Mouse (Mus musculus): ENCODE measurements around the gene Trmt44. TPM values are rescaled to one million over a fixed set of nuclear protein-coding genes. Genes with fewer than 3 reads are reported as not detected.

The Trmt44 gene
- polyA plus RNA-seq, 1 experiment from 2014 or later, result 8.0 TPM

DNA sequence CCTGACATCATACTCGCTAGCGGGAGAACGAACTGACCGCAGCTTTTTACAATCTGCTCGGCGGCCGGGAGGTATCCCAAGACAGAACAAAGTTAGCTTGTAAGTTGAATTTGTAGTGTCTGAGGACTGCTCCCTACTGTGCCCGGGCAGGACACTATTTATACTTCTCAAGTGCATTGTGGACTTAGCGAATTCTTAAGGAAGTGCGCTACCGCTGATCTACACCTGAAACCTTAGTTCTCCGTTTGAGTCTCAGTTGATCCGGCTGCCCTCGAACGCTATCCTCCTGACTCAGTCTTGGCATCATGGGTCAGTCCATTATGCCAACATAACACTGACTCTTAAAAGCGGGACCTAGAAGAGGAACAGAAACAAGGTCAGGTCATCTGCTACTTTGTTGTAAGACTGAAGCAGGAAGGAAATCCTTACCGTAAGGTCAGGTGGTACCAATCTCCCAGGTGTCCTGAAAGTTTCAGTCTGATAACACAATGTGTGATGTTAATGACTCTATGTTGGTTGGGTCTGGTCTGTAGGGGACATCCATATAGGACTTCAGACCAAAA lies 8.4 kb upstream of the Trmt44 start:
- no peaks in the 10 kb centered on the region for H3K9me3 ChIP-seq
- peak overlapping the region; percentile 62 for H3K9ac ChIP-seq
- peak overlapping the region; percentile 75 for H3K4me3 ChIP-seq
- H3K4me1 ChIP-seq, result peaks cover 14% of the 10 kb centered on the region
- H3K36me3 ChIP-seq, result no peaks in the 10 kb centered on the region
- ATAC-seq (ENCODE audit: borderline replicate concordance, extremely low read depth, low FRiP score, low TSS enrichment), result no peak; the same call in none of the 2 replicates
- 2% methylated on average over 17 of the region's 17 CpGs for WGBS
- H3K4me2 ChIP-seq, result peak overlapping the region; percentile 81
- peak overlapping the region; percentile 71 for H3K27ac ChIP-seq
- no peaks in the 10 kb centered on the region; the same call in 1 of the 2 replicates for H3K27me3 ChIP-seq

DNA sequence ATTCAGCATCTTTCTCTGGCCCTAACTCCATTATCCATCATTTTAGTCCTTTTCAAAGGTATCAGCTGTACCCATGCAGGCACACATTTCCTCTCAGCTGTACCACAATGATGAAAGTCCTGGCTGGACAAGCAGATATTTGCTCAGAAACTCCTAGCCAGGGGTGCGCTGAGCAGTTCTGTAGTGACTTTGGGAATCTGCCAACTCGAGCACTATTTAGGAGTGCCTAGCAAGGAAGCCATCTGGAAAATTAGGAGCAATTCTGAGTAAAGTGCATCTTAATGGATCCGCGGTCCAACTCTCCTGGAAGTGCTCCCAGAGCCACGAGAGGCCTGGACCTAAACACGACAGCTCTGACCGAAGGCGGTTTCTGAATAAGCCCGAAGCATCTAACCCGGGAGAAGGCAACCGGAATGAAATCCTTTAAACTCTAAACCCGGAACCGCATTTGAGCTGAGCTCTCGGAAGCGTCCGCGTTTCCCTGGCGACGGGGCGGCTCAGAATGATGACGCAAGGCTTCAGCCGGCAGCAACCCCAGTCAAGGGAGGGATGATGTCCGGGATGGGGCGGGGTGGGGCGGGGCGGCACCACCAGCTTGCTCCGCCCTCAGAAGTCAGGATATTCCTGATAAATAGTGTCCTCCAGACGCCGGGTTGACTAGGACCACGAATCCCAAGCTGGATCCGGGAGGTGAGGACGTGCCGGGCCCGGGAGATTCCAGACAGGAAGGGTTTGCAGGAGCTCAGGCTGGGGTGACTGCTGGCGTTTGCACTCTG lies 7.8 kb upstream of the Trmt44 start, which contains the start of gene Acox3:
TSS of gene Acox3 (plus strand) at position 596 of the 776 bp plus-strand sequence.
- ATAC-seq (ENCODE audit: borderline replicate concordance, extremely low read depth, low FRiP score, low TSS enrichment), result peak; percentile 92
- WGBS, result under 1% methylated on average over 35 of the region's 35 CpGs
- Histone ChIP-seq H3K4me3 (peak within 1 kb of the TSS; percentile 75), H3K27me3 (no peaks in the 10 kb centered on the region; the same call in 1 of the 2 replicates), H3K27ac (peak within 1 kb of the TSS; percentile 71), H3K36me3 (no peaks in the 10 kb centered on the region), H3K4me1 (peaks cover 14% of the 10 kb centered on the region), H3K9ac (peak within 1 kb of the TSS; percentile 62), H3K4me2 (peak within 1 kb of the TSS; percentile 81), H3K9me3 (no peaks in the 10 kb centered on the region)

DNA sequence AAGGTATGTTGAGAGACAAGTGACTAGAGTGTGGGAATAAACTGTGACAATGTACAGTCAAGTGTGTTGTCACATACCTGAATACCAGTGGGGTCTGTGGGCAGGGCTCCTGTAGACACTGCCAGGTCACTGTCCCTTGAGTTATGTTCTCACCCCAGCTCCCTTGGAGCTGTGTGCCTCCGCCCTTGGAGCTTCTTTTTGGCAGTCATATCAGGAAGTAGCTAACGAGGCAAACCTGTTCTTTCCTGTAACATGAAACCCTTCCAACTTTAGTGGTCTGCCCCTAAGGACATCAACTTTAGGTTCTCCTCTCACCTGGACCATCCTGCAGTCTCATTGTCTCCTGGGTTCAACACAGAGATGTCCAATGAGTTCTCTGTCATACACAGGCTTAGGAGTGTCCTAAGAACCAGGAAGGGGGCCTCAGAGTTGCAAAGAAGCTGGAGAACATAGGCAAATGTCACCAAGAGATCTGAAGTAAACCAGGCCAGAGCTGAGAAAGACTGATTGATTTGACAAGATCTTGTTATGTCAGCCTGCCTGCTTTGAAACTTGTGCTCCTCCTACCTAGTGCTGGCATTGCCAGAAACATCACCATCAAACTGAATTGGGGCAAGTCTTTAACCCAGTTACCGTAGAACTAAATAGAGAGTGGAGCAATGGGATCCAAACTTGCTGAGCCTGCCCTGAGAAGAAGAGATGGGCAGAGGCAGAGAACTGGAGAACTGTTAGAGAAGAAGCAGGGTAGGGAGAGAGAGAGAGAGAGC lies 5.5 kb upstream of the Trmt44 start:
- Histone ChIP-seq H3K9ac (no peak overlapping the region), H3K36me3 (no peaks in the 10 kb centered on the region), H3K4me3 (no peak overlapping the region), H3K9me3 (no peaks in the 10 kb centered on the region), H3K4me1 (peaks cover 14% of the 10 kb centered on the region), H3K4me2 (no peak overlapping the region), H3K27ac (no peak overlapping the region), H3K27me3 (no peaks in the 10 kb centered on the region; the same call in 1 of the 2 replicates)
- ATAC-seq (ENCODE audit: borderline replicate concordance, extremely low read depth, low FRiP score, low TSS enrichment), result no peak
- 44% methylated on average over 3 of the region's 3 CpGs for WGBS

DNA sequence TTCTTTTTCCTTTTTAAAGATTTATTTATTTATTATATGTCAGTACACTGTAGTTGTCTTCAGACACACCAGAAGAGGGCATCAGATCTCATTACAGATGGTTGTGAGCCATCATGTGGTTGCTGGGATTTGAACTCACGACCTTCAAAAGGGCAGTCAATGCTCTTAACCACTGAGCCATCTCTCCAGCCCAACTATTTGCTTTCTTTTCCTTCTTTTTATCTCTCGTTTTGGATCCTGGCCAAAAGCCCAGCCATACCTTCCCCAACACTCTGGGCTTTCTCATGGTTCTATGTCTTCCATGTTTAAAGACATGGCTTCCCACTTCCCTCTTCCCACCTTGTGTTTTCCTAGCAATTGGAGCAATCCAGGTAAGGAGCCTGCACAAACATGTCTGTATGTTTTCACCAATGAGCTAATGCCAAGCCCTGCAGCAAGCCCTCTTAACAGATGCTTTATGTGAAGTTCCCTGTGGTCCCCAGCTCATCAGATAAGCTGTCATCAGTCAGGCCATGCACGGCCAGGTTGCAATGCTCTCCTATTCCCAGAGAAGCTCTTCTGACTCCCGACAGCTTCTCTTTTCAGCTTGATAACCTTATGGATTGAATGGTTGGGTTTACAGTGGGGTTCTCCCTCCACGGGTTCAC lies 4.5 kb upstream of the Trmt44 start:
- Histone ChIP-seq H3K4me3 (no peak overlapping the region), H3K9ac (no peak overlapping the region), H3K9me3 (no peaks in the 10 kb centered on the region), H3K27me3 (no peaks in the 10 kb centered on the region; the same call in 1 of the 2 replicates), H3K4me1 (peaks cover 15% of the 10 kb centered on the region), H3K27ac (no peak overlapping the region), H3K4me2 (no peak overlapping the region), H3K36me3 (no peaks in the 10 kb centered on the region)
- no peak for ATAC-seq (ENCODE audit: borderline replicate concordance, extremely low read depth, low FRiP score, low TSS enrichment)
- 26% methylated on average over 5 of the region's 5 CpGs for WGBS

DNA sequence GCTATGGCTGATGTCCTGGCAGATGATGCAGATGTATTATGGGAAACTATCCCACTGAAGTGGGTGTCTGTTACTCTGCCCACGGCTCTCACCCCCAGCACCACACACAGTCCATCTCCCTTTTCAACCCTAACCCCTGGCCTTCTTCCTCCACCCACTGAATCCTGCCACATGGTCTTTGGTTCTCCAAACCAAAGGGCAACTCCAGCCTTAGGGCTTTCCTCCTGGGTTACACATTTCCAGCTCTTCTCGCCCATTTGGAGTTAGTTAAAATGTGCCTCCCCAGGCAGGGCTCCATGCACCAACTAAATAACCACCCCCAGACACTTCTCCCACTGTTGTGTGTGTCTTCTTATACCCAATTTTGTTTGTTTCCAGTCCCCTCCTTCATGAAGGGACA lies 3.5 kb upstream of the Trmt44 start:
- Histone ChIP-seq H3K36me3 (no peaks in the 10 kb centered on the region), H3K4me2 (no peak overlapping the region), H3K27me3 (no peaks in the 10 kb centered on the region; the same call in 1 of the 2 replicates), H3K4me3 (no peak overlapping the region), H3K9ac (no peak overlapping the region), H3K9me3 (no peaks in the 10 kb centered on the region), H3K27ac (no peak overlapping the region), H3K4me1 (peaks cover 16% of the 10 kb centered on the region)
- 60% methylated on average over 2 of the region's 2 CpGs for WGBS
- ATAC-seq (ENCODE audit: borderline replicate concordance, extremely low read depth, low FRiP score, low TSS enrichment), result no peak

DNA sequence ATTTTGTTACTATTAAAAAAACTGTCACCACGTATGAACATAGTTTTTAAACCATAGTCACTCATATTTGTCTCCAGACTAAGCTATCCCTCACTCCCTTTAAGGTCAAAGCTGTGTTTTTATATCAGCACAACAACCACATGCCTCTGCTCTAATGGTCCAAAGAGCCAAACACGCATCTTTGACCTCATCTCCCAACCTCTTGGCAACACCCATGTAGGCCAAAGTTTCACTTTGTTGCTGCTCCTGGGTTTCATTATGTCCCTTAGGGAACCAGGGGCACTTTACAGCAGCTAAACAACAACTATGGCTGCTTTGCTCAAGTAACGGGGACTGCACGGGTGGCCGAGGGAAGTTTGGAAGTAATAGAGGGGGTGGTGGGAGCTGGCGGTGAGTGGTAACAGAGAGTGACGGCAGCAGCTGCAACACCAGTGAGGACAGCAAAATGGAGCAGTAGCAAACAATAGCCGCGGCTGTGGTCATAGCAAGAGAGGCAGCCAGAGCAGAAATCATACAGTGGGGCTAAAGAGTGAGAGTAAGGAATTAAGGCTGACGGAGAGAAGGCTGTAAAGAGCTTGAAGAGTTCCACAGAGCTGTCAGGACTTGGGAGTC lies 1.6 kb upstream of the Trmt44 start:
- 81% methylated on average over 10 of the region's 10 CpGs for WGBS
- H3K9me3 ChIP-seq, result no peaks in the 10 kb centered on the region
- no peak for ATAC-seq (ENCODE audit: borderline replicate concordance, extremely low read depth, low FRiP score, low TSS enrichment)

DNA sequence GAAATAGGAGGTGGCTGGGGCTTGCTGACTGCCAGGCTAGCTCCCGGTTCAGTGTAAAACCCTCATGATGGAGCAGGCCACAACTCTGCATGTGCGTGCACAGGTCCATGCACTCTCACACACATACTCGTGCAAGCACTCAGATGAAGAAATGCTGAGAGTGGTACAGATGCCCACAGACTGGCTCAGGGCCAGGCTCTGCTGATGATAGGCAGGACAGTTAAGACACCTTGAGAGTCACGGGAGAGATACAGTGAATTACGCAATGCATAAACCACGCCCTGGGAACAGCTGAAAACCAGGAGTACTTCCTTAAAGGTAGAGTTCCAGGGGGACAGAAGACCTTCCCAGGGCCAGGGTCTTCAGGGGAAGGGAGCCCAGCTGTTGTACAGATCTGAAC lies 3.3 kb downstream of the Trmt44 start:
- no peak overlapping the region for H3K27ac ChIP-seq
- H3K4me3 ChIP-seq, result no peak overlapping the region
- no peak overlapping the region for H3K4me2 ChIP-seq
- ATAC-seq (ENCODE audit: borderline replicate concordance, extremely low read depth, low FRiP score, low TSS enrichment), result no peak
- WGBS, result 87% methylated on average over 6 of the region's 6 CpGs
- no peak overlapping the region for H3K9ac ChIP-seq
- H3K9me3 ChIP-seq, result no peaks in the 10 kb centered on the region
- peaks cover 49% of the 10 kb centered on the region for H3K36me3 ChIP-seq
- H3K27me3 ChIP-seq, result no peaks in the 10 kb centered on the region
- H3K4me1 ChIP-seq, result peaks cover 9% of the 10 kb centered on the region

More for the DNA sequence above, 1.6 kb upstream of the Trmt44 start:
- H3K4me3 ChIP-seq, result no peak overlapping the region
- H3K4me2 ChIP-seq, result no peak overlapping the region
- H3K4me1 ChIP-seq, result peaks cover 9% of the 10 kb centered on the region
- H3K27ac ChIP-seq, result no peak overlapping the region
- H3K36me3 ChIP-seq, result peaks cover 11% of the 10 kb centered on the region
- H3K9ac ChIP-seq, result no peak overlapping the region
- H3K27me3 ChIP-seq, result no peaks in the 10 kb centered on the region; the same call in 1 of the 2 replicates

DNA sequence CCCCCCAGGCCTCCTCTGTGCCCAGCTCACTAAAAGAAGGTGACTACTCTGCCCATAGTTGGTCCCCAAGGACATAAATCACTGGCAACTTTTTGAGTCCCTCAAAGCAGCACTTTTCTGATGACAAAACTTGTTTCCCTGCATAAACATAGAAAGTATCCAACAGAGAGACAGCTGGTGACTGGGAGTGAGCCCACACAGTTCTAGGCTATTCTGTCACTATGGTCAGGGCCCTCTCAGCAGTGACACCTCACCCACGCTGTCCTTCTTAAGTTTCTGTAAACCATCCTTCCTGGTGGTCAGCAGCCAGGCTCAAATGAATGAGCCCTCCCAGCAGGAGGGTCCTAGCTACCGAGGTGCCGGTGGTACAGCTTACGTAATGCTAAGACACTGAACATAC lies 8.2 kb downstream of the Trmt44 start:
- peaks cover 77% of the 10 kb centered on the region for H3K36me3 ChIP-seq
- WGBS, result 86% methylated on average over 4 of the region's 4 CpGs
- no peak for ATAC-seq (ENCODE audit: borderline replicate concordance, extremely low read depth, low FRiP score, low TSS enrichment)

DNA sequence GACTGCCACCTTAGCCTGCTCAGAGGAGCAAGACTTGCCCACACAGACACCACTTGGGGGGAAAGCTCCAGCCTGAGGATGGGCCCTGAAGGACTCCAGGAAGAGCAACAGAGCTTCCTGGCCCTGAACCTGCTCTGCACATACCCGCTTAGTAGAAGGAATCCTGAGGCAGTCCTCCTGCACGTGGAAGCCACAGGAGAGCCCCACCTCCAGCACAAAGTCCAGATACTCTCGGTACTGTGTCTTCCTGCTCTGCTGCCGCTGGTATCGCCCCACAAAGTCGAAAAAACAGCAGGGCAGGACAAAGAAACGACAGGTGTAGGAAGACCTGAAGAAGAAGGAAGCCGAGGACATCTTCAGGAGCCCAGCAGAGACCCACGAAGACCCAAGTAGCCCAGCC lies 9.7 kb downstream of the Trmt44 start:
- Histone ChIP-seq H3K4me2 (no peak overlapping the region), H3K4me1 (no peaks in the 10 kb centered on the region), H3K27me3 (no peaks in the 10 kb centered on the region), H3K9ac (no peak overlapping the region), H3K9me3 (no peaks in the 10 kb centered on the region), H3K36me3 (peaks cover 69% of the 10 kb centered on the region), H3K27ac (no peak overlapping the region), H3K4me3 (no peak overlapping the region)
- ATAC-seq (ENCODE audit: borderline replicate concordance, extremely low read depth, low FRiP score, low TSS enrichment), result no peak
- 88% methylated on average over 9 of the region's 9 CpGs for WGBS

More for the DNA sequence above, 8.2 kb downstream of the Trmt44 start:
- H3K4me1 ChIP-seq, result no peaks in the 10 kb centered on the region
- no peak overlapping the region for H3K4me2 ChIP-seq
- no peak overlapping the region for H3K4me3 ChIP-seq
- H3K9me3 ChIP-seq, result no peaks in the 10 kb centered on the region
- H3K27ac ChIP-seq, result no peak overlapping the region
- no peak overlapping the region for H3K9ac ChIP-seq
- no peaks in the 10 kb centered on the region for H3K27me3 ChIP-seq

DNA sequence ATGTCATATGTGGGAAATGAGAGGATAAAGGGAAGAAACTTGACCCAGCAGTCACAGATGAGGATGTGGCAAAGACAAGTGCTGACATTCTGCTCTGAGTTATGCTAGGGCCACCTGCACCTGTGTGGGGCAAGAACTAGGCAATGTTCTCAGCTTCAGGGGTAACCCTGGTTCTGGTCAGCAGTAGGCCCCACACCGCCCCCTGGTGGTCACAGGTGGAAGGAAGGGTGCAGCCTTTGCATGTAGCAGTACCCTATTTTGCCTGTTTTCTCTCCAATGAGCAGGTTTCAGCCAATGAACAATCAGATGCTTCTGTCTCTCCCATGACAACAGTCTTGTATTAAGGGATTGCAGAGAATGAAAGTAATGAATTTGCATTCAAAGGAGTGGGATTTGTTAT lies 11.4 kb downstream of the Trmt44 start:
- Histone ChIP-seq H3K4me3 (no peak overlapping the region), H3K27me3 (no peaks in the 10 kb centered on the region), H3K9ac (no peak overlapping the region), H3K27ac (no peak overlapping the region), H3K36me3 (peaks cover 56% of the 10 kb centered on the region), H3K9me3 (no peaks in the 10 kb centered on the region), H3K4me1 (no peaks in the 10 kb centered on the region), H3K4me2 (no peak overlapping the region)
- 0% methylated on average over 1 of the region's 1 CpGs for WGBS
- ATAC-seq (ENCODE audit: borderline replicate concordance, extremely low read depth, low FRiP score, low TSS enrichment), result no peak

DNA sequence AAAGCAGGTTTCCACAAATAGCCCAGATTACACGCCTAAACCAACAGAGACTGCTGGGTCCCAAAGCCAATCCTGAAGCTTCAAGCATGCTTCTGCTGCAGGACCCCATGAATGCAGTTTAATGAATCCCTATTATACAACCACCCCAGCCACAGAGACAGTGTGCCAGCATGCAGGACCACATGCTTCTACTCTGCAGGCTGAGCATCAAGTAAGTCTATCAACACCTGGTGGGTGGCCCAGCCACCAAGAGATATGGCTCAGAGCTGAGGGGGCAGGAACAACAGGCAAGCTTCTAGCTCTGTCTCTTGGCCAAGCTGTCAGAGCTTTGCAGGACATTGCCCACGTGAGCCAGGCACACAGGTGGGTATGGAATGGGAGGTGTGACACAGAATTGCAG lies 12.3 kb downstream of the Trmt44 start:
- H3K4me3 ChIP-seq, result no peak overlapping the region
- no peak overlapping the region for H3K4me2 ChIP-seq
- no peak overlapping the region for H3K27ac ChIP-seq
- no peak for ATAC-seq (ENCODE audit: borderline replicate concordance, extremely low read depth, low FRiP score, low TSS enrichment)
- no peaks in the 10 kb centered on the region for H3K4me1 ChIP-seq
- H3K36me3 ChIP-seq, result peaks cover 51% of the 10 kb centered on the region
- WGBS, result 83% methylated on average over 2 of the region's 2 CpGs
- H3K9ac ChIP-seq, result no peak overlapping the region
- no peaks in the 10 kb centered on the region for H3K27me3 ChIP-seq
- no peaks in the 10 kb centered on the region for H3K9me3 ChIP-seq

Measured in lung, embryonic 15.5 days (tissue).